Mouse (Mus musculus) liver, embryonic 14.5 days (tissue): ENCODE measurements around the gene Eif4e3. TPM values are rescaled to one million over a fixed set of nuclear protein-coding genes. Genes with fewer than 3 reads are reported as not detected.

Experiments used
- ATAC-seq: fragments of 200-750 bp; cut with Nextera tagmentation; 2 replicates; pipeline ENCODE4 v1.8.0; 2017; ENCODE audit warnings: moderate number of reproducible peaks, mild to moderate bottlenecking, moderate library complexity; ENCODE audit not compliant: insufficient read depth
- DNase-seq, 3 experiments: peaks; one replicate each; pipeline ENCODE4 v3.0.0-alpha.2; 2012 to 2013; ENCODE audit warnings: low read depth in 3 of 3, low spot score in 3 of 3
- H3K27ac ChIP-seq: fragments of 300-500 bp; sonication (generic); 2 replicates; pipeline ENCODE4 v1.5.1; 2014; ENCODE audit warnings: moderate library complexity, mild to moderate bottlenecking, control low read depth, inconsistent platforms
- H3K27me3 ChIP-seq: fragments of 300-500 bp; sonication (generic); 2 replicates; pipeline ENCODE4 v1.6.1; 2014; ENCODE audit warnings: mild to moderate bottlenecking, low read length, moderate library complexity; ENCODE audit not compliant: control insufficient read depth, insufficient read depth
- H3K36me3 ChIP-seq: fragments of 300-500 bp; sonication (generic); replicated peaks from 2 replicates; pipeline ENCODE4 v1.6.1; 2014; ENCODE audit warnings: low read depth; ENCODE audit not compliant: control insufficient read depth, insufficient read depth
- H3K4me1 ChIP-seq, 2 experiments: fragments of 200-500 bp in 1 of 2; fragments of 300-500 bp in 1 of 2; sonication (generic) in 1 of 2; replicated peaks; 2 replicates each; pipeline ENCODE4 v1.6.1; 2012 to 2014; ENCODE audit warnings: antibody characterized with exemption in 1 of 2, inconsistent platforms in 1 of 2, low read length in 1 of 2; ENCODE audit not compliant: control insufficient read depth in 2 of 2, insufficient read depth in 2 of 2
- H3K4me2 ChIP-seq: fragments of 300-500 bp; sonication (generic); 2 replicates; pipeline ENCODE4 v1.6.1; 2014; ENCODE audit warnings: low read depth, mild to moderate bottlenecking, control low read depth, moderate library complexity
- H3K4me3 ChIP-seq, 2 experiments: fragments of 200-500 bp in 1 of 2; fragments of 300-500 bp in 1 of 2; sonication (generic) in 1 of 2; 2 replicates each; pipeline ENCODE4 v1.5.1; 2012 to 2014; ENCODE audit warnings: low read depth in 2 of 2, low read length in 2 of 2, mild to moderate bottlenecking in 2 of 2, control low read depth in 1 of 2, inconsistent platforms in 1 of 2, moderate library complexity in 1 of 2; ENCODE audit not compliant: insufficient read depth in 1 of 2
- H3K9ac ChIP-seq: fragments of 300-500 bp; sonication (generic); replicated peaks from 2 replicates; pipeline ENCODE4 v1.6.1; 2014; ENCODE audit warnings: mild to moderate bottlenecking, control low read depth, moderate library complexity
- H3K9me3 ChIP-seq: fragments of 300-500 bp; sonication (generic); 2 replicates; pipeline ENCODE4 v1.6.1; 2016; ENCODE audit warnings: low read length, mixed read lengths; ENCODE audit not compliant: control insufficient read depth
- CTCF ChIP-seq: IDR thresholded peaks from 2 replicates; pipeline ENCODE4 v1.5.1; 2016; ENCODE audit warnings: antibody characterized with exemption, low read depth, control low read depth
- EP300 ChIP-seq: IDR thresholded peaks from 2 replicates; pipeline ENCODE4 v1.6.1; 2016; ENCODE audit warnings: antibody characterized with exemption, low read depth
- WGBS: fragments of 180-500 bp; shearing (Covaris S2); extraction: QIAGEN DNeasy Blood & Tissue Kit; methylation state at CpG from one replicate; pipeline ENCODE4 v1.1.7; 2014; ENCODE audit not compliant: insufficient replicate concordance; 5-methylcytosine and 5-hydroxymethylcytosine counted together
- polyA plus RNA-seq, 2 experiments: library from polyadenylated mRNA; depleted of rRNA in 1 of 2; stranded (reverse) in 1 of 2; unstranded in 1 of 2; fragments of >200 nt; fragmentation: Nextera tagmentation in 1 of 2; extraction: Ambion mirVana in 1 of 2; gene quantifications; 2 replicates each; pipeline versions ENCODE4 v1.2.1 to v1.2.3; 2012 to 2014

Eif4e3 gene
- polyA plus RNA-seq, 2 experiments, result 1.5 to 1.7 TPM

GRCm38 (mm10) chr6:99604758-99605157 is 61.8 kb downstream of the Eif4e3 start:
- no peak overlapping the region for H3K4me2 ChIP-seq
- no peak for DNase-seq
- no peak overlapping the region for H3K27ac ChIP-seq
- WGBS, result 41% methylated on average over 2 of the region's 2 CpGs
- no peak for TF ChIP-seq EP300
- TF ChIP-seq CTCF, result no peak
- H3K27me3 ChIP-seq, result no peaks in the 10 kb centered on the region
- no peak for ATAC-seq
- H3K9ac ChIP-seq, result no peak overlapping the region
- H3K36me3 ChIP-seq, result no peaks in the 10 kb centered on the region
- H3K4me1 ChIP-seq, result no peaks in the 10 kb centered on the region
- no peak overlapping the region for H3K4me3 ChIP-seq
- no peaks in the 10 kb centered on the region for H3K9me3 ChIP-seq

GRCm38 (mm10) chr6:99602434-99602833 is 64.1 kb downstream of the Eif4e3 start:
- WGBS, result 50% methylated on average over 7 of the region's 7 CpGs
- Histone ChIP-seq H3K27ac (no peak overlapping the region), H3K27me3 (no peaks in the 10 kb centered on the region), H3K36me3 (no peaks in the 10 kb centered on the region), H3K4me1 (no peaks in the 10 kb centered on the region), H3K4me3 (no peak overlapping the region), H3K4me2 (no peak overlapping the region), H3K9me3 (no peaks in the 10 kb centered on the region), H3K9ac (no peak overlapping the region)
- DNase-seq, result no peak
- TF ChIP-seq EP300, result no peak
- no peak for TF ChIP-seq CTCF
- ATAC-seq, result no peak

GRCm38 (mm10) chr6:99600886-99601285 is 65.7 kb downstream of the Eif4e3 start:
- TF ChIP-seq CTCF (no peak), EP300 (no peak)
- H3K9me3 ChIP-seq, result no peaks in the 10 kb centered on the region
- no peak overlapping the region for H3K4me3 ChIP-seq
- H3K4me2 ChIP-seq, result no peak overlapping the region
- ATAC-seq, result no peak
- DNase-seq, result no peak
- WGBS, result 38% methylated on average over 8 of the region's 8 CpGs
- no peaks in the 10 kb centered on the region for H3K4me1 ChIP-seq
- H3K9ac ChIP-seq, result no peak overlapping the region
- no peaks in the 10 kb centered on the region for H3K36me3 ChIP-seq
- no peak overlapping the region for H3K27ac ChIP-seq
- H3K27me3 ChIP-seq, result no peaks in the 10 kb centered on the region

GRCm38 (mm10) chr6:99600168-99600793 is 66.3 kb downstream of the Eif4e3 start:
- peak; percentile 18; the same call in 1 of the 2 replicates for TF ChIP-seq CTCF
- TF ChIP-seq EP300, result no peak
- Histone ChIP-seq H3K9ac (no peak overlapping the region), H3K4me2 (no peak overlapping the region), H3K27ac (no peak overlapping the region), H3K36me3 (no peaks in the 10 kb centered on the region), H3K9me3 (no peaks in the 10 kb centered on the region), H3K4me3 (no peak overlapping the region), H3K27me3 (no peaks in the 10 kb centered on the region), H3K4me1 (no peaks in the 10 kb centered on the region)
- ATAC-seq (no peak), DNase-seq (peak in 2 of 3 experiments; percentile 3 to 7)
- WGBS, result 27% methylated on average over 10 of the region's 10 CpGs

GRCm38 (mm10) chr6:99599651-99600050 is 66.9 kb downstream of the Eif4e3 start:
- WGBS, result 57% methylated on average over 8 of the region's 8 CpGs
- H3K36me3 ChIP-seq, result no peaks in the 10 kb centered on the region
- ATAC-seq (no peak), DNase-seq (no peak)
- no peak overlapping the region for H3K27ac ChIP-seq
- H3K9me3 ChIP-seq, result no peaks in the 10 kb centered on the region
- no peak overlapping the region for H3K9ac ChIP-seq
- no peak overlapping the region for H3K4me3 ChIP-seq
- no peaks in the 10 kb centered on the region for H3K27me3 ChIP-seq
- H3K4me2 ChIP-seq, result no peak overlapping the region
- H3K4me1 ChIP-seq, result no peaks in the 10 kb centered on the region
- TF ChIP-seq EP300 (no peak), CTCF (no peak)
